Mouse (Mus musculus) adrenal gland (tissue): ENCODE results near the gene Fuca2.
"Not testable (repeated sequence)": the region's sequence is repeated elsewhere in the genome, so short reads cannot be mapped to it uniquely, and the experiment has no call there.

ENCODE experiments used
- intact Hi-C: fragments of 180-260 bp; cut with DNase I; formaldehyde crosslinking; loops from one replicate; pipeline ENCODE4 v1.15.1; 2025
- long read RNA-seq, 2 experiments: library from polyadenylated mRNA; unstranded; transcript quantifications; one replicate each; pipeline ENCODE4 v2.0.0; 2020; ENCODE audit warnings: borderline replicate concordance in 1 of 2; ENCODE audit not compliant: insufficient replicate concordance in 1 of 2

Fuca2 gene
- long read RNA-seq, experiment 1, full-length matches to known transcripts = 10 of 17 reads
- long read RNA-seq, experiment 1, partial matches to known transcripts = 3 of 17 reads
- long read RNA-seq, experiment 1, other reads (novel, unspliced or antisense) = 4 of 17 reads
- long read RNA-seq, experiment 2, full-length matches to known transcripts = 7 of 7 reads
- long read RNA-seq, experiment 2, partial matches to known transcripts = 0 of 7 reads
- long read RNA-seq, experiment 2, other reads (novel, unspliced or antisense) = 0 of 7 reads

DNA sequence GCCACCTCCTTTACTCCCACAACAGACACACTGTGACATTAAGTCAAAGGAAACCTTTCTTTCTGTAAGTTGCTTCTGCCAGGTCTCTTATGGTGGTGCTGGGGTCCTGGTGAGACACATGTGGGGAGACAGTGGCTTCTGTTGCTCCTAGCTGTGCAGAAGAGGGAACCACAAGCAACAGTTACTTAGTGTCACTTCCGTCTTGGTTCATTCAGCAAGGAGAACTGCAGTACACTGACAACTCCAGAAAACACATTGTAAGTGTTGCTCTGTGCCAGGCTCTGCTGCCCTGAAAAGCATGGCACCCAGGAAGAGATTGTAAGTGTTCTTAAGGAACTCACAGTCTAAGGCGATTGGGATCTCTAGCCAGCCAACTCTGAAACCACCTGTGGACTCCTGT, at the start of gene Fuca2:
Fuca2 (plus strand) TSS at position 210 of the 400 bp plus-strand sequence.
- intact Hi-C loops = no loop called here

- intact Hi-C loops = no loop called here
These were observed 47.7 kb upstream of the Fuca2 start for GRCm38 (mm10) chr10:13451640-13452039.

DNA sequence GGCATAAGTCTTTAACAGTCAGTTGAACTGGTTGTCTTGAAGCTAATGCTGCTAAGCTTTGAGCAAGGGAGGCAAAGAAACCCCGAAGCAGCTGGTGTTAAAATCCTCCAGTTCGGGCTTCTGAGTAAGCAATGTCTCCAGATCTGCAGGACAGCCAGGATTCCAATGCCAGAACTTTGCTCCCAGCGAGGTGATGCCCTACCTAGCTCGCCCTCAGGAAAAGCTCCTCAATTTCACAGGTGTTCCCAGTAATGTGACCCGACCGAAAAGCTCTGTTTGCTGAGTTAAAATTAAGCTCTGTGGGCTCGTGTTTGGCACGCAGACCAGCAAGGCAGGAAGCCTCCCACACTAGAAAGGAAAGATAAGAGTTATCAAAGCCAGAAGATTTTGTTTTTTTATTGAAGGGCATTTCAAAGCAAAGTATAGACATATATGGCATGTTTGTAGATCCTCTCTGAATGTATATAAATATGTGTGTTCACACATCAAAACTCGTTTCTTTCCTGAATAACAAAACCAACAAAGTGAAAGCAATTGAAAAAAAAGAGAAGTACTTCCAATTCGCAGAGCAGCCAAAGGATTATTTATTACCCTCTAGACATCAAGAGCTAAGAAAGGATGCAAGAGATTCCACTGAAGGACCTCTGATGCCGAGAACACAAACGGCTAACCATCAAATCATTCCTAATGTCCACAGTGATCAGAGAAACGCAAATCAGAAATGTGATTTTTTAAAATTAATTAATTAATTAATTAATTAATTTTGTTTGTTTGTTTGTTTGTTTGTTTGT, 45.9 kb upstream of the Fuca2 start:
- intact Hi-C loops = no loop called here

DNA sequence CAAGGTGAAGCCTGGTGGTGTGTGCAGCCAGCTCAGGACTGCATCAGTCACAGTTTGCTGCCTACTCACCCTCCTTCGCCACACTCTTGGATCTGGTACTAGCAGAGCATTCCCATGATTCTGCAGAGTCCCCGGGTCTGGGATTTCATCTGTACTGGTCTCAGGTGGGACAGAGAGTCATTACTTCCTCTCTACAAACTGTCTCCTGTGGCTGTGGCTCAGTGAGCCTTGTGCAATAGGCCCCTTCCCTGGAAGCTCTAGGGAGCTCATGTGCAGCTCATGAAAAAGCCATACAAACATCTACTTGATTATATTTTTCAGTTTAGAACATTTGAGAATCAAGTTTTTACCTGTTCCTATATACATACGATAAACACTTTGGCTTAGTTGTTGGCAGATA, 35.0 kb upstream of the Fuca2 start:
- intact Hi-C loops = not testable (repeated sequence)

DNA sequence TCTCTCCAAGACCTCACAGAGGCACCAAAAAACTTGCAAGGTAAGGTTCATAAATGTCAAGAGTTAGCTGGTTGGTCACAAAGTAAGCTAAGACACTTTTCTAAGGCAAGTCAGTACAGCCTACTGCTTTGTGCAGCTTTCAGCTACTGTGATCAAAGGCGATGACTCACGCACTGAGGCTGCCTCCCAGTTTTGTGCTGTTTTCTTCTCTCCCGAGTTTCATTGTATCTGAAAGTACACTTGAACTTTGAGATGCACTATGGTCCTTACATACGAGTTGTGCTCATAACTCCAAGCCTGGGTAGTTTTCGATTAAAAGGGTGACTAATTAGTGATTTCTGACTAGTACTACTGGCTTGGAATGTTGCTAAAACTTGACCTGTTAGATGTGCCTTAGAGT, 32.4 kb upstream of the Fuca2 start:
- intact Hi-C loops = no loop called here

GRCm38 (mm10) chr10:13468025-13468529, 31.3 kb upstream of the Fuca2 start:
- intact Hi-C loops = not testable (repeated sequence)

DNA sequence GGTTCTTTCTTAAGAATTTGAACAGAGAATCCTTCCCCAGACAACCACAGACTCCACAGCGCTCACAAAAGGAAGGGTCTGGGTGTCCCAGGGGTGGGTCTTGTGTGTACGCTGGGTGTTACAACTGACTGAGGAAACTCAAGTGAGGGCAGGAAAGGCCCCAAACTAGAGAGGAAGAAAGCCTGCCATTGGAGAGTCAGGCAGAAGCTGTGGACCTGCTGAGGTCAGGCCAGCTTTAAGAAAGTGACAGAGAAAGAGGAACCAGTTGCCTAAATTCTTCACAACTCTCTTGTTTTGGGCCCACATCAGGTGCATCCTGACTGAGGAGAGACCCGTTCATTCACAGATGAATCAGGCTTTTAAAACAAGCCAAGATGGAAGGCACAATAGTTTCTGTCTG, 29.1 kb upstream of the Fuca2 start:
- intact Hi-C loops = no loop called here

- intact Hi-C loops = no loop called here
These were observed 26.0 kb upstream of the Fuca2 start for GRCm38 (mm10) chr10:13473287-13473832.

DNA sequence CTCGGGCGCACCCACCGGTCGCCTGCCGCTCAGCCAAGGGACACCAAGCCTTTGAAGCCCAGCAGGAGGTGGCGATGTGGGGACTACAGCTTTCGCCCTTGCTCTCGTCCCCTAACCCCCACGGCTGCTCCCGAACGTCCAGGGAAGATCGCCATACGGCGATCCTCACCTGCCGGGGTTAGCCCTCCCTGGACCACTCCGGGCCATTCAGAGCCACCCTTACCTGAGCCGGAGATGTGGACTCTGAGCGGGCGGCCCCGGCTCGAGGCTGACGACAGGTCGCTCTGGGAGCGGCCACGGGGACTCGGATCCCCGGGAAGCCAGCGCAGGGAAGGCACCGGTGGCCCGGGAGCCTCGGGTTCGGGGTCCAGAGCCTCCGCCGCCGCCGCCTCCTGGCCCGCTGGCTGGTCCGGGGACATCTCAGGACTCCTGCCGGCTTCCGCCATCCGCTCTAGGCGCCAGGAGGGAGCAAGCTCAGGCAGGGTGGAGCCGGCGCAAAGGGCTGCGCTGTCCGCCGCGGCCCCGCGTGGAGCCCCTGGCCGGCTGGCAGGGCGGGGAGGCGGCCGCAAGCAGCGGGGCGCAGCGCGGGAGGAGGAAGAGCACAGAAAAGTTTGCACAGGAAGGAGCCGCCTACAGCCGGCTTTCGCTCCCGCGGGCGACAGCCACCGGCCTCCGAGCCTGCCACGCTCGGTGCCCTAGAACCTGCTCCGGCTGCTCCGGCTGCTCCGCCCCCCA, 25.3 kb upstream of the Fuca2 start, which contains the start of gene Phactr2:
Phactr2 (minus strand) TSS at position 580 of the 735 bp plus-strand sequence.
- intact Hi-C loops = no loop called here

DNA sequence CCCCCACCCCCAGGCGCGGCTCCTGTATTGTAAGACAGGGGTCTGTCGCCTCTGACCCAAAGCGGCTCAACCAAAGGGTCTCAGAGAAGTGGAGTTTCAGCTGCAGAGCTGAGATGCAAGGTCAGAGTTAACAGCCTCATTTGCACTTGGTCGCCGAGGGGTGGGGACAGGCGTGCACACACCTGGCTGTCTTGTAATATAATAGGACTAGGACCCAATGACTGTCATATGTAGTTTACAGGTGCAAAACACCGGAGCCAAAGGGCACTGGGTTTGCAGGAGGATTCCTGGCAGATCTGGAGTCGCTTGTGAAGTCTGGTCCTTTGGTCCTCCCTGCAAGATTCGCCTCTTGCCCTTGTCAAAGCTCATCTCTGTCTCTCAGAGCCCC, 24.8 kb upstream of the Fuca2 start:
- intact Hi-C loops = no loop called here

- intact Hi-C loops = no loop called here
These were observed 24.2 kb upstream of the Fuca2 start for GRCm38 (mm10) chr10:13475121-13475520.

GRCm38 (mm10) chr10:13479341-13479740, 20.0 kb upstream of the Fuca2 start:
- intact Hi-C loops = no loop called here

- intact Hi-C loops = no loop called here
These were observed 13.4 kb upstream of the Fuca2 start for GRCm38 (mm10) chr10:13485958-13486357.

DNA sequence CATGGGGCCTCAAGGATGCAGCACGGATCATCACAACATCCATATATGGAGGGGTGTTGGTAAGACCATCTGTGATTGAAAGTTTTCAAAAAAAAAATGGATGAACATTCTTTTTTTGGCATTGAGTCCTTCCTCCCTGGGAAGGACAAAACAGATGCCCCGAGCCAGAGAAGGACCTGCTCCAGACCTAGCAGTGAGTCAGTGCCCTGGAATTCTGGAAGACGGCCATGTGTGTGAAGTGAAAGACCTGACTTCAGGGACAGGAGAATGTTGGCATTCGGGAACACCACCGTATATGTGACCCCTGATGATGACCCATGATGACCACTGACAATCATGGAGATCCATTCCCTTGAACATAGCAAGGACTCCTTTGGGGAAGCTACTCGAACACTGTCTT, 9.7 kb upstream of the Fuca2 start:
- intact Hi-C loops = no loop called here

GRCm38 (mm10) chr10:13493978-13494686, 5.2 kb upstream of the Fuca2 start:
- intact Hi-C loops = no loop called here

DNA sequence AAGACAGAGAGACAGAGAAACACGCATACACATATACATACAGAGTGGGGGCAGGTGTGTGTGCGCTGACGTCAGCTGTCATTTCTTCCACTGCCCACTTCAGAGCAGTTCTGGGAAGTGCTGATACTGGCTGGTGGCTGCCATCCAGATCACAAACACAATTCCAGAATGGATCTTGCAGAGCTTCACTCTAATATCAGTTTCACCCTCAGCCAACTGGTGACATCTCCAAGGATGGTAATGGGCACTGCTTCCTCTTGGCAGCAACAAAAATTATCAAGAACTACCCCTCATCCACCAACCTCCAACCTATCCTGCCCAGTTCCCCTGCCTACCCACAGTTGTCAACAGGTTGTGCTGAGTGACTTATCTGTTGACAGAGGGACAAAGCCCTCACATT, 3.0 kb upstream of the Fuca2 start:
- intact Hi-C loops = no loop called here

GRCm38 (mm10) chr10:13500473-13500872, 1.1 kb downstream of the Fuca2 start:
- intact Hi-C loops = no loop called here

- intact Hi-C loops = no loop called here
These were observed 1.7 kb downstream of the Fuca2 start for GRCm38 (mm10) chr10:13500938-13501496.

- intact Hi-C loops = not testable (repeated sequence)
These were observed 2.2 kb downstream of the Fuca2 start for GRCm38 (mm10) chr10:13501533-13501932.

GRCm38 (mm10) chr10:13502371-13502770, 3.0 kb downstream of the Fuca2 start:
- intact Hi-C loops = no loop called here

DNA sequence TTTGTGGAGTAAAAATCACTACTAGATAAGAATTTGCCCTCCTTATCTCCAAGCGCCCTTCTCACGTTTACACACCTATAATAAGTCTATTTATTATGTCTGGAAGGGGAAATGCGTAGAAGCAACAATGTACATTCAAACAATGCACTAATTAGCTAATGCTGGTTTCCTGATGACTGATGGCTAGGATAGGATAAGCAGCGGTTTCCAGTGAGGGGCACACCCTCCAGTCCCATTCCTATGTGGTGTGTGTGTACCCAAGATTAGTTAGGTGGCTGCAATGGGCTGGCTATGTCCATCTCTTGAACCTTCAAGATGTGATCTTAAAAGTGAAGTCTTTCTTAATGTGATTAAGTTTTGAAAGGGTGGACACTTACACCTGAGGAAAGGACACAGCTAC, 22.5 kb downstream of the Fuca2 start:
- intact Hi-C loops = no loop called here
